Mouse (Mus musculus): ENCODE results near the gene Pkn1. TPM values are rescaled to one million over a fixed set of nuclear protein-coding genes. Genes with fewer than 3 reads are reported as not detected.

Pkn1 gene
- polyA plus RNA-seq, 1 experiment from 2014 or later: 19.9 TPM

DNA sequence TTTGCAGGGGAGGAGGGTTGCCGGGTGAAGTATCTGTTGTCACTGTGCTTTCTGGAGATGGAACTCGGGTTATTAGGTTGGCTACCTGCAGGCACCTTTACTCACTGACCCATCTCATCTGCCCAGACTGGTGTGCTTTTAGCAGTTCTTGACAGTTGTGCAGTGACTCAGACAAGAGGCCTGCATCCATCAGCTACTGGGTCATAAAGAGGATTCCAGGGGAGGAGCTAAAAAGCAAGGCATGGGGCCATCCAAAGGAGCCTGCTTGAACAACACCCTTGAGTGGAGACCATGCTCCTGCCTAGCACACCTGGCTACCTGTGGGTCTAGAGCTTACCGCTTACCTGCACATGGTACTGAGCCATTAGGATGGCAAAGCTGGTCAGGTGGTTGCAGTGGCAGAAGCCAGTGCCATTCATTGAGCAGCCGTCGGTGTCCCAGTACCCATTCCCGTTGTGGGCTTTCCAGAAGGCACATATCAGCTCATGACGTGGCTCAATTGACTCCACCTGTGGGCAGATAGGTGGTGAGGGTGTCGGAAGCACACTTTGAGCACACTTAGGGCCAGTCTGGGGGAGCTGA lies 26.6 kb upstream of the Pkn1 start:
- no peak overlapping the region for H3K9ac ChIP-seq (ENCODE audit: low read depth, low read length)
- no peak for ATAC-seq
- WGBS: 89% methylated on average over 8 of the region's 8 CpGs
- H3K27ac ChIP-seq (ENCODE audit: low read length): no peak overlapping the region
- H3K4me1 ChIP-seq (ENCODE audit: control insufficient read depth, insufficient read depth, low read length): no peaks in the 10 kb centered on the region
- no peak overlapping the region for H3K4me3 ChIP-seq (ENCODE audit: low read length)
- H3K27me3 ChIP-seq (replicated peaks; ENCODE audit: control insufficient read depth, insufficient read depth, low read length): no peaks in the 10 kb centered on the region
- H3K4me2 ChIP-seq (ENCODE audit: low read depth, low read length): no peak overlapping the region
- H3K36me3 ChIP-seq (ENCODE audit: control insufficient read depth, insufficient read depth, low read length): peaks cover 37% of the 10 kb centered on the region
- no peaks in the 10 kb centered on the region for H3K9me3 ChIP-seq (ENCODE audit: control insufficient read depth, low read length)

DNA sequence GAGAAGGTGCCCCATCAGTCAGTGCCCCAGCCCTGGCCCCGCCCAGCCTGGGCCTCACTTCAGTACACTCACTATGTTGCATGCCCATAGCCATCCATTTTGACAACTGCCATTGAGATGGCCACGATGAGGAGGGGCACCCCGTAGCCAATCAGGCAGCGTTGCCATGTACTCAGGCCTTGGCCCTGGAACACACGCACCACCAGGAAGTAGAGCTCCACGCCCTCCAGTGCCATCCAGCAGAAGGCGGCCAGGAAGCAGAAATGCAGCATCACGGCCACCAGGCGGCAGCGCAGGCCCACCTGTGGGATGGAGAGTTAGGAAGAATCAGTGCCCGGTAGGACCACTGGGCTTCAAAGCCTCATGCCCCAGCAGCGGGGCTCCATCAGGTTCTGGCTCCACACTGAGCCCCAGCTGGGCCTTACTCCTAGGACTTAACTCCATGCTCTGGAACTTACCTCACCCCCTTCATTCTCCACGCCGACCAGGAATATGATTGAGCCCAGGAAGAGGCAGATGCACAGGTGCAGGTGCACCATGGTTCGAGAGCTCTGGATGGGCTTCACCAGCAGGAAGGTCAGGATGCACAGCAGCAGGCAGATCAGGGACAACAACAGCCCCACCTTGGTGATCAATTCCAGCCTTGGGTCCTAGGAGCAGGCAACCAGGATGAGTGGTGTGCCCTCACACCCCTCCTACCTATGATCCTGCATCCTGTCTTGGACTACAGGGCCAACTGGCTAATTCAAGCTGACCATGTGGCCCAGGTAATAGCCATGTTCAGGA lies 25.9 kb upstream of the Pkn1 start:
- Histone ChIP-seq H3K27me3 (replicated peaks; ENCODE audit: control insufficient read depth, insufficient read depth, low read length) (no peaks in the 10 kb centered on the region), H3K27ac (ENCODE audit: low read length) (no peak overlapping the region), H3K4me1 (ENCODE audit: control insufficient read depth, insufficient read depth, low read length) (no peaks in the 10 kb centered on the region), H3K4me2 (ENCODE audit: low read depth, low read length) (no peak overlapping the region), H3K4me3 (ENCODE audit: low read length) (no peak overlapping the region), H3K36me3 (ENCODE audit: control insufficient read depth, insufficient read depth, low read length) (peaks cover 43% of the 10 kb centered on the region), H3K9ac (ENCODE audit: low read depth, low read length) (no peak overlapping the region), H3K9me3 (ENCODE audit: control insufficient read depth, low read length) (no peaks in the 10 kb centered on the region)
- ATAC-seq: peak; percentile 89
- whole genome bisulfite sequencing: 43% methylated on average over 15 of the region's 15 CpGs

DNA sequence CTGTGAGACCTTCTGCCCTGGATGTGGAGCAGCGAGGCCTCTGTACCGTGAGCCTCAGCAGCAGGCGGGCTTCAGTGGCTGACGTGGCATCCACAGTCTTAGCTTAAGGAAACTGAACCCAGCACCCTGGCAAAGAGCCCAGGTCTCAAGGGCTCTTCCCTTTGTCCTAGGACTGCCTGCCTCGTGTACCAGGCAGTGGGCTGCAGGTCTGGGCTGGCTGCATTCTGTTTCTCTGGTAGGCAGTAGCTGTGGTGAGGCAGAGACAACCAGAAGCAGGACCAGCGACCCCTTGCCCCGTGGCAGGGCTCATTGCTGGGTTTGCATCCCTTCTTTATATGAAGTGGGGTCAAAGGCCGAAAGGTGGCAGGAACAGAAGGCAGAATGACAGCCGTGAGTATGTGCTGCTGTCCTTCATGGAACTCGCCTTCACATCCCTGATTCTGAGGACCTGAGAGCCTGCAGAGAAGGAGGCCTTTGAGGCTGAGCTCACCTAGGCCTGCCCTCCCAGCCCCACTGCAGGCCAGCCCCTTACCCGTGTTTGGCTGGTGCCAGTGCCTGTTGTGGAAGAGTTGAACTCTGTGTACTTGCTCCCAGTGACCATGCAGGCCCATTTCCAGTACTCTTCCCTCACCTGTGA lies 24.6 kb upstream of the Pkn1 start:
- WGBS: 83% methylated on average over 11 of the region's 11 CpGs

DNA sequence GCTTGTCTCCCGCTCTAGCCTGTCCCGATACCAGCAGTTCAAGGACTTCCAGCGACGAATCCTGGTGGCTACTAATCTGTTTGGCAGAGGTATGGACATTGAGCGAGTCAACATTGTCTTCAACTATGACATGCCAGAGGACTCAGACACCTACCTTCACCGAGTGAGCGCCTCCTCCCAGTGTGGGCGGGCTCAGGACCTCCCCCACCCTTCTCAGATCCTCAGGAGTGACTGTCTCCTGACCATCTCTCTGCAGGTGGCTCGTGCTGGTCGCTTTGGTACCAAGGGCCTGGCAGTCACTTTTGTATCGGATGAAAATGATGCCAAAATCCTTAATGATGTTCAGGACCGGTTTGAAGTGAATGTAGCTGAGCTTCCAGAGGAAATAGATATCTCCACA lies 23.7 kb upstream of the Pkn1 start:
- Histone ChIP-seq H3K4me2 (ENCODE audit: low read depth, low read length) (no peak overlapping the region), H3K36me3 (ENCODE audit: control insufficient read depth, insufficient read depth, low read length) (peaks cover 45% of the 10 kb centered on the region), H3K27ac (ENCODE audit: low read length) (no peak overlapping the region), H3K9ac (ENCODE audit: low read depth, low read length) (no peak overlapping the region), H3K9me3 (ENCODE audit: control insufficient read depth, low read length) (no peaks in the 10 kb centered on the region), H3K4me1 (ENCODE audit: control insufficient read depth, insufficient read depth, low read length) (no peaks in the 10 kb centered on the region), H3K4me3 (ENCODE audit: low read length) (no peak overlapping the region), H3K27me3 (replicated peaks; ENCODE audit: control insufficient read depth, insufficient read depth, low read length) (no peaks in the 10 kb centered on the region)
- no peak for ATAC-seq
- 89% methylated on average over 12 of the region's 12 CpGs for WGBS

More for the DNA sequence above, 24.6 kb upstream of the Pkn1 start:
- no peaks in the 10 kb centered on the region for H3K9me3 ChIP-seq (ENCODE audit: control insufficient read depth, low read length)
- no peaks in the 10 kb centered on the region for H3K27me3 ChIP-seq (replicated peaks; ENCODE audit: control insufficient read depth, insufficient read depth, low read length)
- no peak overlapping the region for H3K4me2 ChIP-seq (ENCODE audit: low read depth, low read length)
- H3K4me3 ChIP-seq (ENCODE audit: low read length): no peak overlapping the region
- H3K36me3 ChIP-seq (ENCODE audit: control insufficient read depth, insufficient read depth, low read length): peaks cover 45% of the 10 kb centered on the region
- H3K27ac ChIP-seq (ENCODE audit: low read length): no peak overlapping the region
- no peak overlapping the region for H3K9ac ChIP-seq (ENCODE audit: low read depth, low read length)
- ATAC-seq: no peak
- no peaks in the 10 kb centered on the region for H3K4me1 ChIP-seq (ENCODE audit: control insufficient read depth, insufficient read depth, low read length)

DNA sequence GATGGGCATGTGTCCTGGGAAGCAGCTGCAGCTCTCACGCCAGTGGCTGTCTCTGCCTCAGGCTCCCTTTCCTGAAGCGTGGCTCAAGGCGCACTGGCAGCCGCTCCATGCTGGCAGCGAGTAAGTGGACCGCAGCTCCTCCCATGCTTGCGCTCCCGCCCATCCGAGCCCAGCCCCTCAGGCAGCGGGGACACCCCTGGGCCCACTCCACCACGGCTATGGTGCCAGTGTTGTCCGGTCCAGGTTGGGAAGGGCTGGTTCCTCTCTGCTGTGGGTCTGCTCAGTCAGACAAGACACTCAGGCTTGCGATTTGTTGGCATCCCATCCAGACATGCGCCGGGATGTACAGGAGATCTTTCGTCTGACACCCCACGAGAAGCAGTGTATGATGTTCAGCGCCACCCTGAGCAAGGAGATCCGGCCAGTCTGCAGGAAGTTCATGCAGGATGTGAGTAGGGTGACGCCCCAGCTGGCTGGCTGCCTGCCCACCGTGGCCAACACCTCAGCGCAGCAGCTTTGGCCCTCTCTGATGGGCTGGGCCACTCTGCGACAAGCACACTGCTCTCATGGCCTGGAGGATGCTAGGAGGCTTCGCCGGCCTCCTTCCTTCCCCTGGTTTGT lies 22.5 kb upstream of the Pkn1 start:
- Histone ChIP-seq H3K9ac (ENCODE audit: low read depth, low read length) (no peak overlapping the region), H3K9me3 (ENCODE audit: control insufficient read depth, low read length) (no peaks in the 10 kb centered on the region), H3K27ac (ENCODE audit: low read length) (no peak overlapping the region), H3K27me3 (replicated peaks; ENCODE audit: control insufficient read depth, insufficient read depth, low read length) (no peaks in the 10 kb centered on the region), H3K4me2 (ENCODE audit: low read depth, low read length) (no peak overlapping the region), H3K4me1 (ENCODE audit: control insufficient read depth, insufficient read depth, low read length) (peaks cover 7% of the 10 kb centered on the region), H3K4me3 (ENCODE audit: low read length) (no peak overlapping the region), H3K36me3 (ENCODE audit: control insufficient read depth, insufficient read depth, low read length) (peaks cover 45% of the 10 kb centered on the region)
- 84% methylated on average over 25 of the region's 25 CpGs for WGBS
- ATAC-seq: no peak

DNA sequence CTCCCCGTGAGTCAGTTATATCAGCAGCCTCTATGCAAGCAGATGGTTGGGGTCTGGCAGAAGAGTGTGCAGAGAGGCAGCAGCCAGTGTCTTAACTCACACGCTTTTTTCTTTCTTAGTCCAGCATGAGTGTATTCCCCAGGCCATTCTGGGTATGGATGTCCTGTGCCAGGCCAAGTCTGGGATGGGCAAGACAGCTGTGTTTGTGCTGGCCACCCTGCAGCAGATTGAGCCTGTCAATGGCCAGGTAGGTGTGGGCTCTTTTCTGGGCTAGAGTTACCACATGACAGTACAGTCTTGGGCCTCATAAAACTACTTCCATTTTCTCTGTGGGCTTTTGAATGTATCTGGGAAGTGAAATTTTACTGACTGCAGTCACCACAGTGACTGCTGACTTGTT lies 20.7 kb upstream of the Pkn1 start:
- 88% methylated on average over 2 of the region's 2 CpGs for WGBS
- no peaks in the 10 kb centered on the region for H3K27me3 ChIP-seq (replicated peaks; ENCODE audit: control insufficient read depth, insufficient read depth, low read length)
- H3K4me1 ChIP-seq (ENCODE audit: control insufficient read depth, insufficient read depth, low read length): peaks cover 12% of the 10 kb centered on the region
- peaks cover 35% of the 10 kb centered on the region for H3K36me3 ChIP-seq (ENCODE audit: control insufficient read depth, insufficient read depth, low read length)
- no peaks in the 10 kb centered on the region for H3K9me3 ChIP-seq (ENCODE audit: control insufficient read depth, low read length)
- H3K4me2 ChIP-seq (ENCODE audit: low read depth, low read length): no peak overlapping the region
- no peak overlapping the region for H3K27ac ChIP-seq (ENCODE audit: low read length)
- no peak overlapping the region for H3K4me3 ChIP-seq (ENCODE audit: low read length)
- H3K9ac ChIP-seq (ENCODE audit: low read depth, low read length): no peak overlapping the region
- no peak for ATAC-seq

DNA sequence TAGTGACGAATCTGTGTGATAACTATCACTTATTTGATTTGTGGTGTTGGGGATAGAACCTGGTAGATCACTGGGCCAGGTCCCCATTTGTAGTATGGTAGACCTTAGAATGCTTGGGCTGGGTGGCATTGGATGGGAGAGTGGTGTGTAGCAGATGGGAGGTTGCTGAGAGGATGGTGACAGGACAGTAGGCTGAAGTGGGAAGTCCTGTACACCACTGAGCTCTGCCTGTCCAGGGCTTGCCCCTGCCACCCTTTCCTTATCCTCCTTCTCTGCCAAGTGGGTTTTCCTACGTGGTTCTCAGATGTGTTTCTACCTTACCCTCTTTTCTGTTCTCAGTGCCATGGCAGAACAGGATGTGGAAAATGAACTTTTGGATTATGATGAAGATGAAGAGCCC lies 20.1 kb upstream of the Pkn1 start:
- no peak overlapping the region for H3K9ac ChIP-seq (ENCODE audit: low read depth, low read length)
- no peak overlapping the region for H3K4me3 ChIP-seq (ENCODE audit: low read length)
- H3K9me3 ChIP-seq (ENCODE audit: control insufficient read depth, low read length): no peaks in the 10 kb centered on the region
- H3K27ac ChIP-seq (ENCODE audit: low read length): no peak overlapping the region
- 77% methylated on average over 2 of the region's 2 CpGs for WGBS
- no peak for ATAC-seq
- no peaks in the 10 kb centered on the region for H3K27me3 ChIP-seq (replicated peaks; ENCODE audit: control insufficient read depth, insufficient read depth, low read length)
- peaks cover 34% of the 10 kb centered on the region for H3K36me3 ChIP-seq (ENCODE audit: control insufficient read depth, insufficient read depth, low read length)
- peaks cover 12% of the 10 kb centered on the region for H3K4me1 ChIP-seq (ENCODE audit: control insufficient read depth, insufficient read depth, low read length)
- H3K4me2 ChIP-seq (ENCODE audit: low read depth, low read length): no peak overlapping the region

DNA sequence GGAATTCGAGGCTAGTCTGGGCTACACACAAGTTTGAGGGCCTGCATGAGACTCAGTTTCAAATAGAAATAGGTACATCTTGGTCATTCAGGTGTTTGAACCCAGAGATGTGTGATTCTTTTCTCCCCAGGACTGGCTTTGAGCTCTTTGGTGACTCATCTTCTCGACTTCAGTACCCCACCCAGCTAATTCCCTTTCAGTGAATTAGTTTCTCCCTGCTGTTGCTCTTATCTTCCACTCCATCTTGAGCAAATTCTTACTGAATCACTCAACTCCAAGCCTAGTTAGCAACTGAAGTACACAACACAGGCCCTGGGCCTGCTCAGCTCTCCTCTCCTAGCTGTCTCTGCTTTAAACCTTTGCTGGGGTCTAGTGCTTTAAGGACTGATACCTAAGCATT lies 17.6 kb upstream of the Pkn1 start:
- ATAC-seq: no peak
- WGBS: 53% methylated on average over 2 of the region's 2 CpGs
- Histone ChIP-seq H3K4me1 (ENCODE audit: control insufficient read depth, insufficient read depth, low read length) (peaks cover 12% of the 10 kb centered on the region), H3K4me3 (ENCODE audit: low read length) (peak overlapping the region; percentile 97), H3K27me3 (replicated peaks; ENCODE audit: control insufficient read depth, insufficient read depth, low read length) (no peaks in the 10 kb centered on the region), H3K27ac (ENCODE audit: low read length) (no peak overlapping the region), H3K9ac (ENCODE audit: low read depth, low read length) (peak overlapping the region; percentile 94; the same call in 1 of the 2 replicates), H3K9me3 (ENCODE audit: control insufficient read depth, low read length) (no peaks in the 10 kb centered on the region), H3K36me3 (ENCODE audit: control insufficient read depth, insufficient read depth, low read length) (peaks cover 16% of the 10 kb centered on the region), H3K4me2 (ENCODE audit: low read depth, low read length) (peak overlapping the region; percentile 64)

DNA sequence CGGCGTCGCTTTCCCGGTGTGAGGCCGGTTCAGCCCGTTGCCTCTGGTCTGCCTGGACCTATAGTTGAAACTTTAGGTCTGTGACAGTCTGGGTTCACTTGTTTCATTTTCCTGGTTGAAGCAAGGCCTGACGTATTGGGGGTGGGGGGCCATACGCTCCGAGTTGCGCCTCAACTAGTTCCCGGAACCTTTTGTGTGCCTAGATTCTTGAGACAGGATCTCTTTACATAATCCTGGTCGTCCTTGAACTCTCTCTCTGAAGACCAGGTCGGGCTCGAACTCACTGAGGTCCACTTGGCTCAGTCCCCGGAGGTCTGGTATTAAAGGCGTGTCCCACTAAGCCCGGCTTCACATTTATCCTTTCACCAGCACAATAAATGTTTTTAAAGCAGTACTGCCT lies 16.8 kb upstream of the Pkn1 start:
- under 1% methylated on average over 17 of the region's 17 CpGs for WGBS

More for the DNA sequence above, 16.8 kb upstream of the Pkn1 start:
- Histone ChIP-seq H3K9ac (ENCODE audit: low read depth, low read length) (peak overlapping the region; percentile 94), H3K27me3 (replicated peaks; ENCODE audit: control insufficient read depth, insufficient read depth, low read length) (no peaks in the 10 kb centered on the region), H3K27ac (ENCODE audit: low read length) (peak overlapping the region; percentile 93), H3K9me3 (ENCODE audit: control insufficient read depth, low read length) (no peaks in the 10 kb centered on the region), H3K4me2 (ENCODE audit: low read depth, low read length) (peak overlapping the region; percentile 64), H3K4me1 (ENCODE audit: control insufficient read depth, insufficient read depth, low read length) (peaks cover 12% of the 10 kb centered on the region), H3K4me3 (ENCODE audit: low read length) (peak overlapping the region; percentile 97), H3K36me3 (ENCODE audit: control insufficient read depth, insufficient read depth, low read length) (peaks cover 10% of the 10 kb centered on the region)
- no peak for ATAC-seq

All from intestine, embryonic 16.5 days (tissue).